Mouse (Mus musculus) embryonic fibroblast, embryonic 13.5 days (primary cell): ENCODE data around the gene Ggt7.

Source experiments
- CTCF ChIP-seq: IDR thresholded peaks from 2 replicates; pipeline ENCODE4 v1.5.1; 2011; ENCODE audit warnings: mild to moderate bottlenecking, control low read depth, low read length, moderate library complexity, borderline replicate concordance; ENCODE audit not compliant: insufficient read depth
- POLR2A ChIP-seq: IDR thresholded peaks from 2 replicates; pipeline ENCODE4 v1.6.1; 2011; ENCODE audit warnings: low read depth, mild to moderate bottlenecking, control low read depth, low read length, moderate library complexity

GRCm38 (mm10) chr2:155562209-155562608 is 44.2 kb upstream of the Ggt7 start:
- TF ChIP-seq POLR2A (no peak), CTCF (no peak)
